Mouse (Mus musculus) kidney, adult 18-20 months (tissue): ENCODE measurements around the gene Smim6.

Experiments used
- DNase-seq: peaks from one replicate; pipeline ENCODE4 v3.0.0; 2021

The Smim6 gene

GRCm38 (mm10) chr11:115911632-115912376, at the start of gene Smim6:
Gene Smim6, plus strand, starts transcription at chr11:115912017.
- DNase-seq: peak; percentile 79

- DNase-seq: no peak
Measured at GRCm38 (mm10) chr11:115863895-115864294, 47.9 kb upstream of the Smim6 start.

- no peak for DNase-seq
Measured at GRCm38 (mm10) chr11:115869393-115869792, 42.4 kb upstream of the Smim6 start.

- no peak for DNase-seq
Measured at GRCm38 (mm10) chr11:115872437-115872836, 39.4 kb upstream of the Smim6 start.

- DNase-seq: no peak
Measured at GRCm38 (mm10) chr11:115875935-115876334, 35.9 kb upstream of the Smim6 start.

GRCm38 (mm10) chr11:115876438-115876837, 35.4 kb upstream of the Smim6 start:
- no peak for DNase-seq

GRCm38 (mm10) chr11:115877174-115877755, 34.6 kb upstream of the Smim6 start:
- peak; percentile 83 for DNase-seq

- peak; percentile 58 for DNase-seq
Measured at GRCm38 (mm10) chr11:115878071-115878470, 33.7 kb upstream of the Smim6 start.

- peak; percentile 49 for DNase-seq
Measured at GRCm38 (mm10) chr11:115881002-115881401, 30.8 kb upstream of the Smim6 start.

- DNase-seq: no peak
Measured at GRCm38 (mm10) chr11:115883251-115883650, 28.6 kb upstream of the Smim6 start.

- DNase-seq: peak; percentile 25
Measured at GRCm38 (mm10) chr11:115884361-115884760, 27.5 kb upstream of the Smim6 start.

- DNase-seq: no peak
Measured at GRCm38 (mm10) chr11:115885281-115885680, 26.5 kb upstream of the Smim6 start.

- no peak for DNase-seq
Measured at GRCm38 (mm10) chr11:115886446-115886845, 25.4 kb upstream of the Smim6 start.

GRCm38 (mm10) chr11:115888020-115888419, 23.8 kb upstream of the Smim6 start:
- DNase-seq: no peak

GRCm38 (mm10) chr11:115889159-115889558, 22.7 kb upstream of the Smim6 start:
- no peak for DNase-seq

- no peak for DNase-seq
Measured at GRCm38 (mm10) chr11:115892213-115892612, 19.6 kb upstream of the Smim6 start.

- DNase-seq: no peak
Measured at GRCm38 (mm10) chr11:115893071-115893470, 18.7 kb upstream of the Smim6 start.

- DNase-seq: peak; percentile 29
Measured at GRCm38 (mm10) chr11:115894755-115895520, 16.9 kb upstream of the Smim6 start.

GRCm38 (mm10) chr11:115898446-115898845, 13.4 kb upstream of the Smim6 start:
- DNase-seq: no peak

- peak; percentile 46 for DNase-seq
Measured at GRCm38 (mm10) chr11:115898886-115899285, 12.9 kb upstream of the Smim6 start.

GRCm38 (mm10) chr11:115899486-115900266, 12.1 kb upstream of the Smim6 start, which contains the start of gene Smim5:
Gene Smim5, plus strand, starts transcription at chr11:115899966.
- peak; percentile 68 for DNase-seq

GRCm38 (mm10) chr11:115900561-115901337, 11.1 kb upstream of the Smim6 start:
- peak; percentile 46 for DNase-seq
